Mouse (Mus musculus): ENCODE measurements around the gene Slc4a1ap. TPM values are rescaled to one million over a fixed set of nuclear protein-coding genes. Genes with fewer than 3 reads are reported as not detected.

Gene Slc4a1ap
- total and polyA plus RNA-seq, 3 experiments, result 41.6 to 523 (median 41.7) TPM

GRCm38 (mm10) chr5:31485440-31485839 lies 41.4 kb upstream of the Slc4a1ap start, which contains the start of gene 4930548H24Rik:
4930548H24Rik (plus strand) TSS chr5:31485740.
- H3K4me3 ChIP-seq (ENCODE audit: control insufficient read depth in 1 of 2, insufficient read depth in 1 of 2, low read depth in 2 of 2, low read length in 2 of 2), result no peak within 1 kb of the TSS
- no peak within 1 kb of the TSS for H3K27ac ChIP-seq (ENCODE audit: control insufficient read depth, low read depth, low read length)
- TF ChIP-seq SMC3 (IDR thresholded peaks at IDR 0.05; ENCODE audit: low read depth, low read length) (no peak), ETS1 (IDR thresholded peaks at IDR 0.05; ENCODE audit: low read depth, low read length) (no peak), GATA1 (IDR thresholded peaks at IDR 0.05; ENCODE audit: low read depth, low read length) (no peak), POLR2AphosphoS5 (IDR thresholded peaks at IDR 0.05; ENCODE audit: borderline replicate concordance, low read depth, low read length) (no peak), MEF2A (IDR thresholded peaks at IDR 0.05; ENCODE audit: extremely low read depth, insufficient replicate concordance, low read depth, low read length, poor library complexity, severe bottlenecking) (no peak)
- DNase-seq (ENCODE audit: low read depth, low spot score), result no peak
- H3K9ac ChIP-seq (ENCODE audit: control insufficient read depth, low read depth, low read length, poor library complexity, severe bottlenecking), result no peak within 1 kb of the TSS
- peaks cover 0 to 2% of the 10 kb centered on the region in 2 experiments; a peak in 2 of 4 replicates for H3K36me3 ChIP-seq (ENCODE audit: control insufficient read depth in 1 of 2, insufficient read depth in 2 of 2, low read length in 2 of 2)
- peaks cover 0 to 7% of the 10 kb centered on the region in 2 experiments; a peak in 2 of 4 replicates for H3K4me1 ChIP-seq (ENCODE audit: control insufficient read depth in 1 of 2, insufficient read depth in 2 of 2, low read length in 2 of 2)
- no peaks in the 10 kb centered on the region for H3K27me3 ChIP-seq (ENCODE audit: control insufficient read depth in 1 of 2, insufficient read depth in 2 of 2, low read length in 2 of 2)
- H3K79me2 ChIP-seq (ENCODE audit: control insufficient read depth, insufficient read depth, low read length, poor library complexity), result no peaks in the 10 kb centered on the region
- H3K9me3 ChIP-seq (replicated peaks; ENCODE audit: insufficient read depth, low read length), result no peaks in the 10 kb centered on the region

GRCm38 (mm10) chr5:31487889-31488288 lies 38.9 kb upstream of the Slc4a1ap start:
- H3K79me2 ChIP-seq (ENCODE audit: control insufficient read depth, insufficient read depth, low read length, poor library complexity), result no peaks in the 10 kb centered on the region
- TF ChIP-seq SIN3A (IDR thresholded peaks at IDR 0.05; ENCODE audit: low read length) (no peak), GABPA (IDR thresholded peaks at IDR 0.05; ENCODE audit: low read depth, low read length) (no peak), UBTF (IDR thresholded peaks at IDR 0.05; ENCODE audit: borderline replicate concordance, insufficient read depth, low read depth, low read length) (no peak), E2F4 (IDR thresholded peaks at IDR 0.05; ENCODE audit: borderline replicate concordance, low read depth, low read length) (no peak), RCOR1 (IDR thresholded peaks at IDR 0.05; ENCODE audit: low read depth, low read length) (no peak), MEF2A (IDR thresholded peaks at IDR 0.05; ENCODE audit: extremely low read depth, insufficient replicate concordance, low read depth, low read length, poor library complexity, severe bottlenecking) (no peak), TAL1 (IDR thresholded peaks at IDR 0.05; ENCODE audit: low read length) (no peak), ETS1 (IDR thresholded peaks at IDR 0.05; ENCODE audit: low read depth, low read length) (no peak), CTCF (IDR thresholded peaks at IDR 0.05 in 2 of 3, conservative IDR thresholded peaks at IDR 0.05 in 1 of 3; ENCODE audit: control insufficient read depth in 1 of 3, insufficient read depth in 1 of 3, low read depth in 2 of 3, low read length in 3 of 3, poor library complexity in 1 of 3, severe bottlenecking in 1 of 3) (no peak), NRF1 (IDR thresholded peaks at IDR 0.05; ENCODE audit: insufficient read depth, low read depth, low read length, poor library complexity, severe bottlenecking) (no peak), HCFC1 (IDR thresholded peaks at IDR 0.05; ENCODE audit: low read depth, low read length) (no peak), NELFE (IDR thresholded peaks at IDR 0.05; ENCODE audit: low read depth, low read length) (no peak), POLR2A (IDR thresholded peaks at IDR 0.05; ENCODE audit: control insufficient read depth in 1 of 2, insufficient read depth in 1 of 2, low read depth in 1 of 2, low read length in 2 of 2, poor library complexity in 1 of 2) (no peak), MYB (IDR thresholded peaks at IDR 0.05; ENCODE audit: low read depth, low read length) (no peak), EP300 (IDR thresholded peaks at IDR 0.05; ENCODE audit: low read depth in 1 of 2, low read length in 2 of 2) (no peak), POLR2AphosphoS5 (IDR thresholded peaks at IDR 0.05; ENCODE audit: borderline replicate concordance, low read depth, low read length) (no peak), TCF12 (IDR thresholded peaks at IDR 0.05; ENCODE audit: low read depth, low read length) (no peak), MAX (IDR thresholded peaks at IDR 0.05; ENCODE audit: low read length) (no peak)
- H3K9ac ChIP-seq (ENCODE audit: control insufficient read depth, low read depth, low read length, poor library complexity, severe bottlenecking), result no peak overlapping the region
- peaks cover 0 to 2% of the 10 kb centered on the region in 2 experiments; a peak in 1 of 4 replicates for H3K36me3 ChIP-seq (ENCODE audit: control insufficient read depth in 1 of 2, insufficient read depth in 2 of 2, low read length in 2 of 2)
- H3K9me3 ChIP-seq (replicated peaks; ENCODE audit: insufficient read depth, low read length), result no peaks in the 10 kb centered on the region
- H3K4me3 ChIP-seq (ENCODE audit: control insufficient read depth in 1 of 2, insufficient read depth in 1 of 2, low read depth in 2 of 2, low read length in 2 of 2), result no peak overlapping the region
- DNase-seq (ENCODE audit: low read depth, low spot score), result peak; percentile 67
- peaks cover 0 to 7% of the 10 kb centered on the region in 2 experiments; a peak in 2 of 4 replicates for H3K4me1 ChIP-seq (ENCODE audit: control insufficient read depth in 1 of 2, insufficient read depth in 2 of 2, low read length in 2 of 2)
- no peak overlapping the region for H3K27ac ChIP-seq (ENCODE audit: control insufficient read depth, low read depth, low read length)
- H3K27me3 ChIP-seq (ENCODE audit: control insufficient read depth in 1 of 2, insufficient read depth in 2 of 2, low read length in 2 of 2), result no peaks in the 10 kb centered on the region; a peak in 1 of 4 replicates
